Mouse (Mus musculus): Measurements from ENCODE around the gene Rps11. TPM values are rescaled to one million over a fixed set of nuclear protein-coding genes. Genes with fewer than 3 reads are reported as not detected.
"Not testable (repeated sequence)": the region's sequence is repeated elsewhere in the genome, so short reads cannot be mapped to it uniquely, and the experiment has no call there.

The Rps11 gene
- total and polyA plus RNA-seq, 2 experiments from 2014 or later = 814 to 1,229 TPM

DNA sequence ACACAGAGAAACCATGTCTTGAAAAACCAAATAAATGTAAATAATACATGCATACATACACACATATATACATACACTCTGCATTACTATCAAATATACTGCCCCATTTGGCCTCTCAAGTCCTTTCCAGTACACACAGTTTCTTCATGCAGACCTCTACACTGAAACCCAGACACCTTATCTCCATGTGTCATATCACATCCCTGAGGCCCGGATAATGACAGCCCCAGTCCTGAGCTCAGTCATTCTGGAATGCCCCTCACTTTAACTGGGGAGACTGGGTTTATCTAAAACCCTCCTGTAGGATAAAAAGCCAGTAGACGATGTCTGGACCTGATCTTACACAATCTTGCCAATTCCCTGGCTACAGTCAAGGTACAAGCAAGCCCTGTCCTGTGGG, 10.8 kb downstream of the Rps11 start:
- H3K4me1 ChIP-seq (ENCODE audit: insufficient read depth) = no peaks in the 10 kb centered on the region
- no peak for ATAC-seq
- H3K4me3 ChIP-seq (ENCODE audit: low read depth, low read length) = no peak overlapping the region
- peaks cover 10% of the 10 kb centered on the region; the same call in 1 of the 2 replicates for H3K36me3 ChIP-seq (ENCODE audit: insufficient read depth)
- no peaks in the 10 kb centered on the region for H3K27me3 ChIP-seq (ENCODE audit: insufficient read depth, low read length)
- no peaks in the 10 kb centered on the region for H3K9me3 ChIP-seq (ENCODE audit: low read length)
- 89% methylated on average over 2 of the region's 2 CpGs for WGBS
- no peak overlapping the region for H3K9ac ChIP-seq
- H3K27ac ChIP-seq (ENCODE audit: low read depth, low read length) = no peak overlapping the region
- no peak overlapping the region for H3K4me2 ChIP-seq (ENCODE audit: low read depth)
- DNase-seq = no peak
- no peak for TF ChIP-seq CTCF (IDR thresholded peaks at IDR 0.05; ENCODE audit: low read depth)

- ATAC-seq (no peak), DNase-seq (no peak)
- Histone ChIP-seq H3K4me1 (ENCODE audit: insufficient read depth) (no peaks in the 10 kb centered on the region), H3K9ac (no peak overlapping the region), H3K27me3 (ENCODE audit: insufficient read depth, low read length) (no peaks in the 10 kb centered on the region), H3K9me3 (ENCODE audit: low read length) (no peaks in the 10 kb centered on the region), H3K4me2 (ENCODE audit: low read depth) (no peak overlapping the region), H3K36me3 (ENCODE audit: insufficient read depth) (peaks cover 1% of the 10 kb centered on the region; the same call in 1 of the 2 replicates), H3K4me3 (ENCODE audit: low read depth, low read length) (no peak overlapping the region), H3K27ac (ENCODE audit: low read depth, low read length) (no peak overlapping the region)
- no peak for TF ChIP-seq CTCF (IDR thresholded peaks at IDR 0.05; ENCODE audit: low read depth)
- WGBS = 77% methylated on average over 3 of the region's 3 CpGs
Observed at GRCm38 (mm10) chr7:45112529-45112928, 11.7 kb downstream of the Rps11 start.

DNA sequence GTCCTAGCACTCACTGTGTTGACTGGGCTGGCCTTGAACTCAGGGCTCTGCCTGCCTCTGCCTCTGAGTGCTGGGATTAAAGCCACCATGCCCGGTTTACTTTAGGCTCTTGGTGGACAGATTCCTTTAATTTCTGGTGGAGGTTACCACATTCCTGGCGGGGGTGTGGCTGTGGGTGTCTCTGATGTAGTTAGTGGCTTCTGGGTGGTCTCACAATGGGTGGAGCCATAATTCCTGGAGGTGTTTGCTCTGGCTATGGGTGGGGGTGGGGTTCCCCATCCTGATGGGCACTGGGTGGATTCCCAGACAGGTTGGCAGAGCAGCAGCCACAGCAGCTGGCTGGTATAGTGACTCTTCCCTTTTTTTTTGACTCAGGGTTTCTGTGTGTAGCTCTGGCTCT, 12.3 kb downstream of the Rps11 start:
- Histone ChIP-seq H3K4me2 (ENCODE audit: low read depth) (no peak overlapping the region), H3K36me3 (ENCODE audit: insufficient read depth) (no peaks in the 10 kb centered on the region), H3K27me3 (ENCODE audit: insufficient read depth, low read length) (no peaks in the 10 kb centered on the region), H3K4me1 (ENCODE audit: insufficient read depth) (no peaks in the 10 kb centered on the region), H3K9ac (no peak overlapping the region), H3K9me3 (ENCODE audit: low read length) (no peaks in the 10 kb centered on the region), H3K4me3 (ENCODE audit: low read depth, low read length) (no peak overlapping the region), H3K27ac (ENCODE audit: low read depth, low read length) (no peak overlapping the region)
- no peak for TF ChIP-seq CTCF (IDR thresholded peaks at IDR 0.05; ENCODE audit: low read depth)
- DNase-seq = no peak
- ATAC-seq = no peak
- 61% methylated on average over 2 of the region's 2 CpGs for WGBS

- not testable (repeated sequence) for H3K4me2 ChIP-seq (ENCODE audit: low read depth); H3K27me3 ChIP-seq (ENCODE audit: insufficient read depth, low read length); H3K36me3 ChIP-seq (ENCODE audit: insufficient read depth); H3K27ac ChIP-seq (ENCODE audit: low read depth, low read length); H3K4me3 ChIP-seq (ENCODE audit: low read depth, low read length); DNase-seq; H3K4me1 ChIP-seq (ENCODE audit: insufficient read depth); H3K9me3 ChIP-seq (ENCODE audit: low read length); H3K9ac ChIP-seq; ATAC-seq
- 90% methylated on average over 4 of the region's 4 CpGs for WGBS
Observed at GRCm38 (mm10) chr7:45110089-45110488, 14.2 kb downstream of the Rps11 start.

GRCm38 (mm10) chr7:45107052-45107645, 17.1 kb downstream of the Rps11 start:
- no peak for ATAC-seq
- 58% methylated on average over 5 of the region's 5 CpGs for whole genome bisulfite sequencing

GRCm38 (mm10) chr7:45106441-45106840, 17.8 kb downstream of the Rps11 start:
- Histone ChIP-seq H3K4me2 (ENCODE audit: low read depth) (no peak overlapping the region), H3K27me3 (ENCODE audit: insufficient read depth, low read length) (no peaks in the 10 kb centered on the region), H3K36me3 (ENCODE audit: insufficient read depth) (no peaks in the 10 kb centered on the region), H3K9ac (no peak overlapping the region), H3K4me3 (ENCODE audit: low read depth, low read length) (no peak overlapping the region), H3K4me1 (ENCODE audit: insufficient read depth) (no peaks in the 10 kb centered on the region), H3K27ac (ENCODE audit: low read depth, low read length) (no peak overlapping the region), H3K9me3 (ENCODE audit: low read length) (no peaks in the 10 kb centered on the region)
- ATAC-seq (no peak), DNase-seq (no peak)
- TF ChIP-seq CTCF (IDR thresholded peaks at IDR 0.05; ENCODE audit: low read depth) = no peak
- 42% methylated on average over 6 of the region's 6 CpGs for WGBS

More at GRCm38 (mm10) chr7:45107052-45107645, 17.1 kb downstream of the Rps11 start:
- H3K4me3 ChIP-seq (ENCODE audit: low read depth, low read length) = no peak overlapping the region
- no peak for TF ChIP-seq CTCF (IDR thresholded peaks at IDR 0.05; ENCODE audit: low read depth)
- H3K36me3 ChIP-seq (ENCODE audit: insufficient read depth) = no peaks in the 10 kb centered on the region
- no peak for DNase-seq
- H3K9ac ChIP-seq = no peak overlapping the region
- H3K27me3 ChIP-seq (ENCODE audit: insufficient read depth, low read length) = no peaks in the 10 kb centered on the region
- H3K4me1 ChIP-seq (ENCODE audit: insufficient read depth) = no peaks in the 10 kb centered on the region
- no peak overlapping the region for H3K4me2 ChIP-seq (ENCODE audit: low read depth)
- no peak overlapping the region for H3K27ac ChIP-seq (ENCODE audit: low read depth, low read length)
- H3K9me3 ChIP-seq (ENCODE audit: low read length) = no peaks in the 10 kb centered on the region

GRCm38 (mm10) chr7:45105491-45105890, 18.7 kb downstream of the Rps11 start:
- TF ChIP-seq CTCF (IDR thresholded peaks at IDR 0.05; ENCODE audit: low read depth) = no peak

More at GRCm38 (mm10) chr7:45105491-45105890, 18.7 kb downstream of the Rps11 start:
- H3K4me1 ChIP-seq (ENCODE audit: insufficient read depth) = no peaks in the 10 kb centered on the region
- WGBS = 79% methylated on average over 8 of the region's 8 CpGs
- no peak overlapping the region for H3K27ac ChIP-seq (ENCODE audit: low read depth, low read length)
- H3K9ac ChIP-seq = no peak overlapping the region
- no peaks in the 10 kb centered on the region for H3K27me3 ChIP-seq (ENCODE audit: insufficient read depth, low read length)
- no peaks in the 10 kb centered on the region for H3K36me3 ChIP-seq (ENCODE audit: insufficient read depth)
- H3K4me2 ChIP-seq (ENCODE audit: low read depth) = no peak overlapping the region
- H3K9me3 ChIP-seq (ENCODE audit: low read length) = no peaks in the 10 kb centered on the region
- no peak overlapping the region for H3K4me3 ChIP-seq (ENCODE audit: low read depth, low read length)
- no peak for DNase-seq
- no peak for ATAC-seq

Measured in forebrain, postnatal 0 days (tissue).